Mouse (Mus musculus) C2C12 (cell line): ENCODE data around the gene Uckl1. TPM values are rescaled to one million over a fixed set of nuclear protein-coding genes. Genes with fewer than 3 reads are reported as not detected.
A peak's percentile ranks its signal among the peaks of the same experiment; 100 is the strongest.

Experiments used
- H3K27me3 ChIP-seq: one replicate; pipeline ENCODE4 v1.6.1; 2011; ENCODE audit not compliant: control insufficient read depth, insufficient read depth, insufficient read length
- H3K36me3 ChIP-seq: one replicate; pipeline ENCODE4 v1.6.1; 2011; ENCODE audit not compliant: control insufficient read depth, insufficient read depth
- H3K4me3 ChIP-seq: one replicate; pipeline ENCODE4 v1.5.1; 2011; ENCODE audit warnings: mild to moderate bottlenecking, control low read depth; ENCODE audit not compliant: poor library complexity, insufficient read depth, severe bottlenecking
- H3K79me2 ChIP-seq: one replicate; pipeline ENCODE4 v1.6.1; 2011; ENCODE audit not compliant: control insufficient read depth, insufficient read depth
- H3K79me3 ChIP-seq: one replicate; pipeline ENCODE4 v1.6.1; 2011; ENCODE audit warnings: low read depth, control low read depth
- H3ac ChIP-seq: one replicate; pipeline ENCODE3; 2011; ENCODE audit warnings: low read depth; ENCODE audit not compliant: control insufficient read depth, insufficient read length
- CEBPB ChIP-seq: IDR thresholded peaks from one replicate; pipeline ENCODE4 v1.6.1; 2011; ENCODE audit warnings: low read depth, mild to moderate bottlenecking, control low read depth, moderate library complexity
- CTCF ChIP-seq: IDR thresholded peaks from one replicate; pipeline ENCODE4 v1.5.1; 2011; ENCODE audit not compliant: control insufficient read depth, insufficient read depth, insufficient read length
- FOSL1 ChIP-seq: IDR thresholded peaks from one replicate; pipeline ENCODE4 v1.8.0; 2011; ENCODE audit warnings: mild to moderate bottlenecking, low read length; ENCODE audit not compliant: poor library complexity, insufficient read depth, severe bottlenecking
- MAX ChIP-seq: IDR thresholded peaks from one replicate; pipeline ENCODE4 v1.6.1; 2011; ENCODE audit warnings: mild to moderate bottlenecking, control low read depth
- MYOD1 ChIP-seq: IDR thresholded peaks from one replicate; pipeline ENCODE4 v1.6.1; 2011; ENCODE audit warnings: low read depth; ENCODE audit not compliant: control insufficient read depth, insufficient read length
- MYOG ChIP-seq: IDR thresholded peaks from one replicate; pipeline ENCODE4 v1.6.1; 2011; ENCODE audit not compliant: control insufficient read depth, insufficient read length; ENCODE audit errors: extremely low read depth
- USF1 ChIP-seq: IDR thresholded peaks from one replicate; pipeline ENCODE4 v1.6.1; 2011; ENCODE audit warnings: low read depth, mild to moderate bottlenecking, control low read depth, moderate library complexity
- polyA plus RNA-seq: library from polyadenylated mRNA; unstranded; fragments of >200 nt; fragmentation: generic; extraction: Trizol; gene quantifications from one replicate; pipeline ENCODE4 v1.2.1, GENCODE M21; 2012; ENCODE audit warnings: missing spikeins

The Uckl1 gene
- polyA plus RNA-seq, 1 experiment = 20.6 TPM

- Histone ChIP-seq H3K79me3 (peaks cover 2% of the 10 kb centered on the region), H3K27me3 (no peaks in the 10 kb centered on the region), H3K36me3 (no peaks in the 10 kb centered on the region), H3K4me3 (no peak overlapping the region), H3ac (no peak overlapping the region), H3K79me2 (peaks cover 13% of the 10 kb centered on the region)
- TF ChIP-seq FOSL1 (no peak), MYOG (no peak), USF1 (no peak), CTCF (no peak), MAX (no peak)
These were observed 11.7 kb upstream of the Uckl1 start for GRCm38 (mm10) chr2:181596221-181596960.

- H3ac ChIP-seq = no peak overlapping the region
- TF ChIP-seq CTCF (no peak), USF1 (no peak), MAX (no peak), MYOD1 (no peak), CEBPB (no peak), FOSL1 (no peak), MYOG (no peak)
These were observed 10.4 kb upstream of the Uckl1 start for GRCm38 (mm10) chr2:181594946-181595696.

GRCm38 (mm10) chr2:181593937-181594336 lies 9.2 kb upstream of the Uckl1 start:
- Histone ChIP-seq H3K79me2 (peaks cover 14% of the 10 kb centered on the region), H3K79me3 (no peaks in the 10 kb centered on the region), H3ac (no peak overlapping the region), H3K27me3 (no peaks in the 10 kb centered on the region), H3K36me3 (peaks cover 16% of the 10 kb centered on the region), H3K4me3 (no peak overlapping the region)
- TF ChIP-seq USF1 (no peak), MYOD1 (no peak), FOSL1 (no peak), CTCF (no peak), MAX (no peak), CEBPB (no peak), MYOG (no peak)

More at GRCm38 (mm10) chr2:181594946-181595696, 10.4 kb upstream of the Uckl1 start:
- H3K79me2 ChIP-seq = peaks cover 14% of the 10 kb centered on the region
- no peaks in the 10 kb centered on the region for H3K27me3 ChIP-seq
- no peak overlapping the region for H3K4me3 ChIP-seq
- H3K79me3 ChIP-seq = no peaks in the 10 kb centered on the region
- peaks cover 7% of the 10 kb centered on the region for H3K36me3 ChIP-seq

- H3K79me2 ChIP-seq = peaks cover 14% of the 10 kb centered on the region
- H3K4me3 ChIP-seq = peak overlapping the region; percentile 76
- peaks cover 17% of the 10 kb centered on the region for H3K36me3 ChIP-seq
- TF ChIP-seq FOSL1 (no peak), USF1 (no peak), MAX (no peak), CTCF (no peak), MYOG (no peak), MYOD1 (no peak), CEBPB (no peak)
- H3K27me3 ChIP-seq = no peaks in the 10 kb centered on the region
- H3K79me3 ChIP-seq = no peaks in the 10 kb centered on the region
- peak overlapping the region; percentile 78 for H3ac ChIP-seq
These were observed 8.3 kb upstream of the Uckl1 start for GRCm38 (mm10) chr2:181593042-181593421.

- H3K27me3 ChIP-seq = no peaks in the 10 kb centered on the region
- H3ac ChIP-seq = peak within 1 kb of the TSS; percentile 78
- H3K79me2 ChIP-seq = peaks cover 14% of the 10 kb centered on the region
- peaks cover 22% of the 10 kb centered on the region for H3K36me3 ChIP-seq
- no peaks in the 10 kb centered on the region for H3K79me3 ChIP-seq
- H3K4me3 ChIP-seq = peak within 1 kb of the TSS; percentile 76
- no peak for TF ChIP-seq FOSL1
- peak; percentile 45 for TF ChIP-seq MAX
- no peak for TF ChIP-seq CTCF
These were observed 7.7 kb upstream of the Uckl1 start, which contains the start of gene Zfp512b for GRCm38 (mm10) chr2:181592231-181593041. Gene Zfp512b, minus strand, starts transcription at chr2:181592803.
